Mouse (Mus musculus) kidney, postnatal 0 days (tissue): ENCODE measurements around the gene Shroom1. TPM values are rescaled to one million over a fixed set of nuclear protein-coding genes. Genes with fewer than 3 reads are reported as not detected.
A peak's percentile ranks its signal among the peaks of the same experiment; 100 is the strongest.

Experiments
- ATAC-seq: fragments of 200-750 bp; cut with Nextera tagmentation; replicated peaks from 2 replicates; pipeline ENCODE4 v1.8.0; 2017; ENCODE audit warnings: low read depth, moderate number of reproducible peaks, moderate TSS enrichment, moderate library complexity; ENCODE audit not compliant: low FRiP score
- DNase-seq: peaks from one replicate; pipeline ENCODE4 v3.0.0-alpha.2; 2016; ENCODE audit warnings: low spot score
- H3K27ac ChIP-seq: fragments of 300-500 bp; sonication (generic); 2 replicates; pipeline ENCODE4 v1.5.1; 2014; ENCODE audit warnings: mild to moderate bottlenecking
- H3K27me3 ChIP-seq: fragments of 300-500 bp; sonication (generic); 2 replicates; pipeline ENCODE4 v1.6.1; 2014; ENCODE audit warnings: low read length, mixed read lengths; ENCODE audit not compliant: insufficient read depth
- H3K36me3 ChIP-seq: fragments of 300-500 bp; sonication (generic); 2 replicates; pipeline ENCODE4 v1.6.1; 2014; ENCODE audit warnings: low read length, mixed read lengths; ENCODE audit not compliant: insufficient read depth
- H3K4me1 ChIP-seq: fragments of 300-500 bp; sonication (generic); replicated peaks from 2 replicates; pipeline ENCODE4 v1.6.1; 2014; ENCODE audit warnings: antibody characterized with exemption, low read length, mixed read lengths; ENCODE audit not compliant: insufficient read depth
- H3K4me2 ChIP-seq: fragments of 300-500 bp; sonication (generic); 2 replicates; pipeline ENCODE4 v1.6.1; 2014; ENCODE audit warnings: mild to moderate bottlenecking, low read length, moderate library complexity, mixed read lengths
- H3K4me3 ChIP-seq: fragments of 300-500 bp; sonication (generic); replicated peaks from 2 replicates; pipeline ENCODE4 v1.5.1; 2014; ENCODE audit warnings: low read depth, low read length
- H3K9ac ChIP-seq: fragments of 300-500 bp; sonication (generic); 2 replicates; pipeline ENCODE4 v1.6.1; 2014; ENCODE audit warnings: low read depth, low read length
- H3K9me3 ChIP-seq: fragments of 300-500 bp; sonication (generic); replicated peaks from 2 replicates; pipeline ENCODE4 v1.6.1; 2016; ENCODE audit warnings: low read length, inconsistent platforms, mixed read lengths
- CTCF ChIP-seq: IDR thresholded peaks from 2 replicates; pipeline ENCODE4 v1.5.1; 2016; ENCODE audit warnings: antibody characterized with exemption, low read depth, mild to moderate bottlenecking, moderate library complexity
- WGBS: fragments of 180-500 bp; shearing (Covaris S2); extraction: QIAGEN DNeasy Blood & Tissue Kit; methylation state at CpG from one replicate; pipeline ENCODE4 v1.1.7; 2014; 5-methylcytosine and 5-hydroxymethylcytosine counted together
- polyA plus RNA-seq: library from polyadenylated mRNA; unstranded; fragments of >200 nt; fragmentation: Nextera tagmentation; extraction: Ambion mirVana; gene quantifications from 2 replicates; pipeline ENCODE4 v1.2.1, GENCODE M21; 2015

Shroom1 gene
- polyA plus RNA-seq, 1 experiment from 2014 or later: 1.1 TPM

- no peak for TF ChIP-seq CTCF
- Histone ChIP-seq H3K4me1 (0 out of 2 replicates have a peak, but pooled peaks cover 2% of the 10 kb centered on the region), H3K36me3 (no peaks in the 10 kb centered on the region), H3K27me3 (no peaks in the 10 kb centered on the region), H3K4me3 (no peak overlapping the region), H3K9me3 (no peaks in the 10 kb centered on the region), H3K9ac (no peak overlapping the region), H3K27ac (no peak overlapping the region), H3K4me2 (no peak overlapping the region)
- 27% methylated on average over 8 of the region's 8 CpGs for WGBS
- peak; percentile 47 for DNase-seq
- ATAC-seq: no peak
These were observed 35.0 kb downstream of the Shroom1 start for GRCm38 (mm10) chr11:53491954-53492401.

- WGBS: 35% methylated on average over 3 of the region's 3 CpGs
- Histone ChIP-seq H3K4me2 (no peak overlapping the region), H3K4me1 (no peaks in the 10 kb centered on the region), H3K27me3 (no peaks in the 10 kb centered on the region), H3K9ac (no peak overlapping the region), H3K36me3 (no peaks in the 10 kb centered on the region), H3K9me3 (no peaks in the 10 kb centered on the region), H3K27ac (no peak overlapping the region), H3K4me3 (no peak overlapping the region)
- no peak for TF ChIP-seq CTCF
- no peak for DNase-seq
- no peak for ATAC-seq
These were observed 36.4 kb downstream of the Shroom1 start for GRCm38 (mm10) chr11:53493243-53493955.

- Histone ChIP-seq H3K9ac (no peak overlapping the region), H3K9me3 (no peaks in the 10 kb centered on the region), H3K4me2 (no peak overlapping the region), H3K36me3 (no peaks in the 10 kb centered on the region), H3K27ac (no peak overlapping the region), H3K4me1 (no peaks in the 10 kb centered on the region), H3K4me3 (no peak overlapping the region), H3K27me3 (no peaks in the 10 kb centered on the region)
- DNase-seq (no peak), ATAC-seq (no peak)
- no peak for TF ChIP-seq CTCF
- WGBS: 36% methylated on average over 6 of the region's 6 CpGs
These were observed 38.4 kb downstream of the Shroom1 start for GRCm38 (mm10) chr11:53495417-53495816.

- H3K4me3 ChIP-seq: no peak overlapping the region
- H3K9me3 ChIP-seq: no peaks in the 10 kb centered on the region
- DNase-seq: no peak
- H3K27me3 ChIP-seq: no peaks in the 10 kb centered on the region
- WGBS: 72% methylated on average over 6 of the region's 6 CpGs
- no peak for TF ChIP-seq CTCF
- H3K27ac ChIP-seq: no peak overlapping the region
- H3K9ac ChIP-seq: no peak overlapping the region
- no peaks in the 10 kb centered on the region for H3K4me1 ChIP-seq
- no peak overlapping the region for H3K4me2 ChIP-seq
- no peak for ATAC-seq
- H3K36me3 ChIP-seq: no peaks in the 10 kb centered on the region
These were observed 39.9 kb downstream of the Shroom1 start for GRCm38 (mm10) chr11:53496946-53497345.

- Histone ChIP-seq H3K4me3 (no peak overlapping the region), H3K4me1 (no peaks in the 10 kb centered on the region), H3K4me2 (peak overlapping the region; percentile 35), H3K36me3 (no peaks in the 10 kb centered on the region), H3K27me3 (no peaks in the 10 kb centered on the region), H3K9ac (no peak overlapping the region), H3K27ac (no peak overlapping the region), H3K9me3 (no peaks in the 10 kb centered on the region)
- no peak; the same call in 1 of the 2 replicates for ATAC-seq
- TF ChIP-seq CTCF: no peak
- DNase-seq: peak; percentile 65
- WGBS: 11% methylated on average over 11 of the region's 11 CpGs
These were observed 43.6 kb downstream of the Shroom1 start for GRCm38 (mm10) chr11:53500569-53500968.

GRCm38 (mm10) chr11:53502039-53502765, 45.2 kb downstream of the Shroom1 start:
- Histone ChIP-seq H3K4me1 (no peaks in the 10 kb centered on the region), H3K27me3 (no peaks in the 10 kb centered on the region), H3K4me3 (no peak overlapping the region), H3K9me3 (no peaks in the 10 kb centered on the region), H3K27ac (no peak overlapping the region), H3K36me3 (no peaks in the 10 kb centered on the region), H3K4me2 (no peak overlapping the region), H3K9ac (no peak overlapping the region)
- no peak for DNase-seq
- peak; percentile 28; the same call in 1 of the 2 replicates for TF ChIP-seq CTCF
- ATAC-seq: no peak
- 68% methylated on average over 8 of the region's 8 CpGs for WGBS
